Mouse (Mus musculus): ENCODE results near the gene Ube2h. TPM values are rescaled to one million over a fixed set of nuclear protein-coding genes. Genes with fewer than 3 reads are reported as not detected.
A peak's percentile ranks its signal among the peaks of the same experiment; 100 is the strongest.

The Ube2h gene
- total and polyA plus RNA-seq, 3 experiments: 29.4 to 61.7 (median 61.5) TPM

DNA sequence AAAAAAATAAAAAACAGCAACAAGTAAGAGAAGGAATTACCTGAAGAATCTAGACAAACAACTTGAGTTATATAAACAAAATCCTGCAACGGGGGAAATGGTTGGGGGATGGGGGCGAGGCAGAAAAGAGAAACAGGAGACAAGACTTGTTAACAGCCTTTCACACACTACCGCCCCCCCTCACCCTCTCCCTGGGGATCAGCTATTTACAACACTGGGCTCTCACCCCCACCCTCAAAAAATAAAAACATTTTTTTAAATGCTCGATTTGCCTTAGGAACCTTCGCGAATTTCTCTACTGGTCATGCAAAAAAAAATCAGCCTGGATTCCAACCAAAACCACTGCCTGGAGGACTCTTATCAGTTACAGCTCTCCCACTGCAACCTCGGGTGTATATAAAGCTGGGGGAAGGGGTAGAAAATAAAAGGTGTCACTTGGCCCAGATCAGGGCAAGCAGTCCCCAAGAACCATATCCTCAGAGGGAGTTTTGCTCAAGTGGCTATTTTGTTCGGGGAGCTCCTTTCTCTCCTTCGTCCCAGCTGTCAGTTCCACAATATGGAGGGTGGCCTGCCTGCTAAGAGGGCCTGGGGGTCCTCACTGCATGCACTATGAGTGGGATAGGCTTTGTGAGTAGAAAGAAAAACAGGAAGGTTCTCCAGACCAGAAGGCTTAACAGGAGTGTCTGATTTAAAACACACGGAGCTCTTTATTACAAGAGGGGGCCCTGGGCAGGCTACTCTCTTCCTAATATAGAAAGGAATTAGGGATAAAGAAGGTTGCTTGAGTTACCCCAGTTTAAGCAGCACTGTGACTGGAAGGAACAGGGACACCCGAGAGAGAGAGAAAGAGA is 1.3 kb downstream of the Ube2h start:
- H3K4me1 ChIP-seq (ENCODE audit: control insufficient read depth, insufficient read depth, low read length): peaks cover 4% of the 10 kb centered on the region; the same call in 1 of the 2 replicates
- intact Hi-C loops (cut with DNase I): loop anchor here (5.0 kb wide), 2 partner anchors 36 to 54 kb away; no protein-coding TSS in a partner anchor
- H3K36me3 ChIP-seq (ENCODE audit: control insufficient read depth, insufficient read depth, low read length): peaks cover 17% of the 10 kb centered on the region
- peak overlapping the region; percentile 84 for H3K9ac ChIP-seq (ENCODE audit: low read depth, low read length)
- peak; percentile 62 to 63 for DNase-seq
- H3K27ac ChIP-seq: peak overlapping the region; percentile 93
- H3K27me3 ChIP-seq (ENCODE audit: control insufficient read depth, insufficient read depth, low read length): no peaks in the 10 kb centered on the region
- H3K4me3 ChIP-seq: peak overlapping the region; percentile 76
- WGBS: under 1% methylated on average over 11 of the region's 11 CpGs
- TF ChIP-seq POLR2A (IDR thresholded peaks at IDR 0.05; ENCODE audit: insufficient read depth, low read depth, low read length) (0 out of 2 replicates have a peak, but pooled peaks have one; percentile 13), EP300 (IDR thresholded peaks at IDR 0.05; ENCODE audit: insufficient read depth, low read depth, low read length) (no peak)
- no peaks in the 10 kb centered on the region; the same call in 1 of the 2 replicates for H3K79me2 ChIP-seq (replicated peaks; ENCODE audit: control insufficient read depth, insufficient read depth, low read length)

GRCm38 (mm10) chr6:30302156-30302555 is 2.2 kb downstream of the Ube2h start:
- no peak for DNase-seq

DNA sequence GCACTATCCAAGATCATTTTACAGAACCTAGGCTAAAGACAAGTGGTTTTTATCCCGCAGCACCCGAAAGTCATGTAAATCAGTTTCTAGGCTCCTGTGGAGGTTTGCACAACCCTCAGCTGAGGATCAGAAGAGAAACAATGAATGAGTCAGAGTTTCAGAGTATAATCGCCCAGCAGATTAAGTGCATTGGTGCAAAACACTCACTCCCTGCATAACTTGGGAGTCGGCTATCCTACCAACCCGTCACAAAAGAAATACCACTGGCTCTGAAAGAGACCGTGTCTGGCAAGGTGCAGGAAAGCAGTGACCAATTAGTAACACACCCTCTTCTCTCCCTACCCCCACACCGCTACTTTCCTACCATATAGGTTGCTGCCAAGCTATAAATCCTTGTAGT is 3.4 kb downstream of the Ube2h start:
- Histone ChIP-seq H3K79me2 (replicated peaks; ENCODE audit: control insufficient read depth, insufficient read depth, low read length) (peaks cover 4% of the 10 kb centered on the region), H3K4me1 (ENCODE audit: control insufficient read depth, insufficient read depth, low read length) (peaks cover 4% of the 10 kb centered on the region; the same call in 1 of the 2 replicates), H3K27ac (peak overlapping the region; percentile 93), H3K36me3 (ENCODE audit: control insufficient read depth, insufficient read depth, low read length) (peaks cover 19% of the 10 kb centered on the region), H3K27me3 (ENCODE audit: control insufficient read depth, insufficient read depth, low read length) (no peaks in the 10 kb centered on the region), H3K9ac (ENCODE audit: low read depth, low read length) (peak overlapping the region; percentile 45), H3K4me3 (peak overlapping the region; percentile 76)
- peak in 1 of 2 experiments; percentile 47 for DNase-seq
- TF ChIP-seq EP300 (IDR thresholded peaks at IDR 0.05; ENCODE audit: insufficient read depth, low read depth, low read length): no peak
- TF ChIP-seq CTCF (IDR thresholded peaks at IDR 0.05): no peak
- no peak for TF ChIP-seq POLR2A (IDR thresholded peaks at IDR 0.05; ENCODE audit: insufficient read depth, low read depth, low read length)
- intact Hi-C loops (cut with DNase I): loop anchor here (5.0 kb wide), 2 partner anchors 34 to 56 kb away; no protein-coding TSS in a partner anchor
- WGBS: 4% methylated on average over 7 of the region's 7 CpGs

More at GRCm38 (mm10) chr6:30302156-30302555, 2.2 kb downstream of the Ube2h start:
- TF ChIP-seq POLR2A (IDR thresholded peaks at IDR 0.05; ENCODE audit: insufficient read depth, low read depth, low read length) (no peak), EP300 (IDR thresholded peaks at IDR 0.05; ENCODE audit: insufficient read depth, low read depth, low read length) (no peak), CTCF (IDR thresholded peaks at IDR 0.05) (no peak)
- H3K27ac ChIP-seq: peak overlapping the region; percentile 93
- intact Hi-C loops (cut with DNase I): loop anchor here (5.0 kb wide), 2 partner anchors 35 to 55 kb away; no protein-coding TSS in a partner anchor
- H3K27me3 ChIP-seq (ENCODE audit: control insufficient read depth, insufficient read depth, low read length): no peaks in the 10 kb centered on the region
- 8% methylated on average over 4 of the region's 4 CpGs for WGBS
- peaks cover 4% of the 10 kb centered on the region for H3K79me2 ChIP-seq (replicated peaks; ENCODE audit: control insufficient read depth, insufficient read depth, low read length)
- H3K4me1 ChIP-seq (ENCODE audit: control insufficient read depth, insufficient read depth, low read length): peaks cover 4% of the 10 kb centered on the region; the same call in 1 of the 2 replicates
- H3K36me3 ChIP-seq (ENCODE audit: control insufficient read depth, insufficient read depth, low read length): peaks cover 19% of the 10 kb centered on the region
- peak overlapping the region; percentile 76 for H3K4me3 ChIP-seq
- peak overlapping the region; percentile 57; the same call in 1 of the 2 replicates for H3K9ac ChIP-seq (ENCODE audit: low read depth, low read length)

GRCm38 (mm10) chr6:30300372-30300771 is 4.0 kb downstream of the Ube2h start:
- TF ChIP-seq CTCF (IDR thresholded peaks at IDR 0.05) (0 out of 2 replicates have a peak, but pooled peaks have one; percentile 16), POLR2A (IDR thresholded peaks at IDR 0.05; ENCODE audit: insufficient read depth, low read depth, low read length) (peak; percentile 97), EP300 (IDR thresholded peaks at IDR 0.05; ENCODE audit: insufficient read depth, low read depth, low read length) (peak; percentile 96)
- Histone ChIP-seq H3K36me3 (ENCODE audit: control insufficient read depth, insufficient read depth, low read length) (peaks cover 21% of the 10 kb centered on the region), H3K9ac (ENCODE audit: low read depth, low read length) (peak overlapping the region; percentile 45), H3K4me1 (ENCODE audit: control insufficient read depth, insufficient read depth, low read length) (peaks cover 4% of the 10 kb centered on the region; the same call in 1 of the 2 replicates), H3K79me2 (replicated peaks; ENCODE audit: control insufficient read depth, insufficient read depth, low read length) (peaks cover 4% of the 10 kb centered on the region), H3K27me3 (ENCODE audit: control insufficient read depth, insufficient read depth, low read length) (no peaks in the 10 kb centered on the region), H3K27ac (peak overlapping the region; percentile 93), H3K4me3 (peak overlapping the region; percentile 76)
- intact Hi-C loops (cut with DNase I): loop anchor here (5.0 kb wide), 2 partner anchors 33 to 57 kb away; no protein-coding TSS in a partner anchor
- WGBS: 2% methylated on average over 5 of the region's 5 CpGs
- peak; percentile 86 to 92 for DNase-seq

DNA sequence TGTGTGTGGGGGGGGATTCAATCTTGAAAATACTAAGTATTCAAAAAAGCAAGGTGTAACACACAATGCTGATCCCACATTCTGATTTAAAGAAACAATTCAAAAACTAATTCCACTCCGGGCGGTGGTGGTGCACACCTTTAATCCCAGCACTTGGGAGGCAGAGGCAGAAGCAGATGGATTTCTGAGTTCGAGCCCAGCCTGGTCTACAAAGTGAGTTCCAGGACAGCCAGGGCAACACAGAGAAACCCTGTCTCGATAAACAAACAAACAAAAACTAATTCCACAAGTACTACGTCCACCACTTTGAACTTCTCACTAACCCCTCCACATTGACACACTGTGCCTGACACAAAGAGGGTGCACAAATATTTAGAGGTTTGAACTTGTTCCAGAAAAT is 4.7 kb downstream of the Ube2h start:
- peak overlapping the region; percentile 93 for H3K27ac ChIP-seq
- TF ChIP-seq EP300 (IDR thresholded peaks at IDR 0.05; ENCODE audit: insufficient read depth, low read depth, low read length) (no peak), POLR2A (IDR thresholded peaks at IDR 0.05; ENCODE audit: insufficient read depth, low read depth, low read length) (no peak), CTCF (IDR thresholded peaks at IDR 0.05) (no peak)
- intact Hi-C loops (cut with DNase I): loop anchor here (2.0 to 5.0 kb wide), 3 partner anchors 32 to 58 kb away; no protein-coding TSS in a partner anchor
- peaks cover 4% of the 10 kb centered on the region; the same call in 1 of the 2 replicates for H3K4me1 ChIP-seq (ENCODE audit: control insufficient read depth, insufficient read depth, low read length)
- no peak overlapping the region for H3K9ac ChIP-seq (ENCODE audit: low read depth, low read length)
- H3K36me3 ChIP-seq (ENCODE audit: control insufficient read depth, insufficient read depth, low read length): peaks cover 21% of the 10 kb centered on the region
- H3K27me3 ChIP-seq (ENCODE audit: control insufficient read depth, insufficient read depth, low read length): no peaks in the 10 kb centered on the region
- DNase-seq: no peak
- 65% methylated on average over 5 of the region's 5 CpGs for WGBS
- H3K79me2 ChIP-seq (replicated peaks; ENCODE audit: control insufficient read depth, insufficient read depth, low read length): peaks cover 4% of the 10 kb centered on the region
- H3K4me3 ChIP-seq: no peak overlapping the region

All from heart, adult 2 months (tissue).